Mouse (Mus musculus): ENCODE data around the gene She. TPM values are rescaled to one million over a fixed set of nuclear protein-coding genes. Genes with fewer than 3 reads are reported as not detected.

She gene
- 1.4 and 2.4 TPM in 2 replicates for polyA plus RNA-seq (2012; rRNA removed)

GRCm38 (mm10) chr3:89830815-89831591 is at the start of gene She:
Gene She, plus strand, starts transcription at chr3:89831370.

Other genes with a start within 250 kb of the She start
- 31.3 and 37.8 TPM in 2 replicates for gene Adar, start 116.3 kb upstream of the She start, polyA plus RNA-seq (2012; rRNA removed)
- gene Chrnb2, start 66.7 kb upstream of the She start, polyA plus RNA-seq (2012; rRNA removed), result 13.4 and 14.2 TPM in 2 replicates
- gene Ube2q1, start 57.8 kb upstream of the She start, polyA plus RNA-seq (2012; rRNA removed), result 50.4 and 56.9 TPM in 2 replicates
- 0.35 and 0.68 TPM in 2 replicates for gene Il6ra, start 81.8 kb downstream of the She start, polyA plus RNA-seq (2012; rRNA removed)
- 38.5 and 58.0 TPM in 2 replicates for gene Atp8b2, start 132.1 kb downstream of the She start, polyA plus RNA-seq (2012; rRNA removed)
- gene Hax1, start 167.4 kb downstream of the She start, polyA plus RNA-seq (2012; rRNA removed), result 146 and 396 TPM in 2 replicates
- 91.0 and 120 TPM in 2 replicates for gene 4933434E20Rik, start 220.3 kb downstream of the She start, polyA plus RNA-seq (2012; rRNA removed)
- gene Ubap2l, start 221.3 kb downstream of the She start, polyA plus RNA-seq (2012; rRNA removed), result 111 and 173 TPM in 2 replicates
- gene Tpm3, start 241.3 kb downstream of the She start, polyA plus RNA-seq (2012; rRNA removed), result 273 and 485 TPM in 2 replicates